Mouse (Mus musculus): ENCODE data around the gene Serpina12. TPM values are rescaled to one million over a fixed set of nuclear protein-coding genes. Genes with fewer than 3 reads are reported as not detected.

Serpina12 gene
- not detected for total RNA-seq (2021)

GRCm38 (mm10) chr12:104044343-104044742 is at the start of gene Serpina12:
Serpina12 (minus strand) TSS chr12:104044443.
- DNase-seq, result no peak

DNA sequence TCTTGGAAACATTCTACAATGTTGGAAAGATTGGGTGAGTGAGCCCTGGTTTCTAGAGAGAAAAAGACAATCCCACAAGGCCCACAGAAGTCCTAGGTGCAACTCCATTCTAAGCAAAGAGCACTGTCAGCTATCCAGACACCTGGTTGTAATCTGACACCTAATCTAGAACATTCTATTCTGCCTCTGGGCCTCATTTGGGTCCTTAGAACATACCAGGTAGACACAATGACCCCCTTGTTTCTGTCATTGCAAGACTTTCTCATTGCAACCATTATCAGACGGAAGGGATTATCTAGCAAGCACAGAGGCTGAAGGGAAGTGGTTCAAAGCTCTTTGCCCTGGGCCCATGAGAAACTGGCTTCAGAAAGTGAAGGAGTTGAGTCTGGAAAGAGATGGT is 47.1 kb upstream of the Serpina12 start:
- DNase-seq, result no peak
- intact Hi-C loops (cut with DNase I), result no loop called here

More at GRCm38 (mm10) chr12:104044343-104044742, at the start of gene Serpina12:
- intact Hi-C loops (cut with DNase I), result no loop called here

DNA sequence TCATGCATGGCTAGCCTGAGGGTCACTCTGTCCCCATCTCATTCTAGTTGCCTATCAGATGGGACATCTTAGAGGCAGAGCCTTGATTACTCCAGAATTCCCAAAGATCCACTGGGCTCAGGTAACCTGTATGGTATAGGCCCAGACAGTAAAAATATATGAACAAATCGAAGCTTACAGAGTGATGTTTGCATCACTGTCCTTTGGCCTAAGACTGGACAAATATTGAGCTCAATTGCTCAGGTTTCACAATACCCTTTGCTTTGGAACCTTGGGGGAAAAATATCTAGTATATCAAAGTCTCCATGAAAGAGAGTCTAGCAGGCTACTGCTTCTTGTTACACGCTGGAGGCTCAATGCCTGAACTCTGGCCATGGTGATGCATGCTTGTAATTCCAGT is 45.9 kb upstream of the Serpina12 start:
- DNase-seq, result no peak

GRCm38 (mm10) chr12:104072286-104072685 is 28.0 kb upstream of the Serpina12 start:
- intact Hi-C loops (cut with DNase I), result loop anchor here (10.0 kb wide), 1 partner anchor 343 kb away; no protein-coding TSS in a partner anchor
- DNase-seq, result no peak

More for the DNA sequence above, 45.9 kb upstream of the Serpina12 start:
- intact Hi-C loops (cut with DNase I), result no loop called here

GRCm38 (mm10) chr12:104071708-104072107 is 27.5 kb upstream of the Serpina12 start:
- DNase-seq, result no peak
- intact Hi-C loops (cut with DNase I), result loop anchor here (10.0 kb wide), 1 partner anchor 343 kb away; no protein-coding TSS in a partner anchor

DNA sequence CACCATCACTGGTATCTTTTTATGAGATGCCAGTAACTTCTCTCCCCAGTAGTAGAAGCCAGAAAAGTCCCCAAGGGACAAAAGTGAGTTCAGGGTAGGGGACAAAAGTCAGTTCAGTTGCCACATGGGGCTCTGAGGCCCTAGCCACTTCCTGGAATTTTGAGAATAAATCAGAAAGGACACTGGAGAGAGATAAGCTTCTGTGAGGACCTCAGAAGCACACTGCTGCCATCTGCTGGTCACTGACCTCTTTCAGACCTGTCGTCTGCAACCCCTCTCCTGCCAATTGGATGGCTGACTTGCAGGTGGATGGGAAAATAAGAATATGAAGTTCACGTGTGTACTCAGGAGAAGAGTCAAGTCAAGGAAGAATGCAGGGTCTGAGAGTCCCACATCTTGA is 25.4 kb upstream of the Serpina12 start:
- peak; percentile 89 for DNase-seq
- intact Hi-C loops (cut with DNase I), result loop anchor here (2.0 to 10.0 kb wide), 2 partner anchors 75 to 345 kb away; no protein-coding TSS in a partner anchor

GRCm38 (mm10) chr12:104067549-104067948 is 23.3 kb upstream of the Serpina12 start:
- intact Hi-C loops (cut with DNase I), result no loop called here
- peak; percentile 74 for DNase-seq

DNA sequence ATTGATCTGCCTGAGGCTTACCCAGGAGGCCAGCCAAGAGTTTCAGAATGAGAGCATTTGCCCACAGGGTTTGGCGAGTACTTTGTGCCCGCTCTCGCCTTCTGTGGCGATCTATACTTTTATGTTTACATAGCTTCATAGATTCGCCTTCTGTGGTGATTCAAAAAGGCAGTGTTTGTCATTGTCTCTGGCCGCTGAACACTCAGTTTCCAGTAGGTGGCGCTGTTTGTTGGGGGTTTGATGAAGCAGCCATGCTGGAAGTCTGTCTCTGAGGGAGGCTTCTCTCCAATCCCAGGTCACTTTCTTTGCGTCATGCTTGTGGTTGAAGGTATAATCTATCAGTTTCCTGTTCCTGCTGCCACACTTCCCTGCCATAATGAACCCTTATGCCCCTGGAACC is 22.0 kb upstream of the Serpina12 start:
- DNase-seq, result peak; percentile 64
- intact Hi-C loops (cut with DNase I), result no loop called here

GRCm38 (mm10) chr12:104064996-104065395 is 20.8 kb upstream of the Serpina12 start:
- intact Hi-C loops (cut with DNase I), result no loop called here
- no peak for DNase-seq

DNA sequence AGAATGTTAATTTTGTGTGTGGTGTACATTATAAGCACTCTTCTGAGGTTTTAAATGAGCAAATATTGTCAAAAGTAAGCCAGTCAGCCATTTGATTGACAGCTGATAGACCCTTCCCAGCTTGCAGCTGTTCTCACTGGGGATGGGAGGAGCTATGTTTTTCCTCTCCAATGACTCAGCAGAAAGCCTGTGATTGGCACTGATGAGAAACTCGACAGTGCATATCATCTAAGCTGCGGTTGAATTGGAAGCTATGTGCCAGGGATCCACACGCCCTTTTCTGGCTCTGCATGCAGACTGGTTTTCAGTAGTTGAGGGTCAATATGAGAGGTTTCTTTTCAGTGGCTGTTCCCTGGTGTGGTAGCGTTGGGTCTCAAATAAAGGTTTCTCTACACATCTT is 20.3 kb upstream of the Serpina12 start:
- intact Hi-C loops (cut with DNase I), result no loop called here
- DNase-seq, result no peak

DNA sequence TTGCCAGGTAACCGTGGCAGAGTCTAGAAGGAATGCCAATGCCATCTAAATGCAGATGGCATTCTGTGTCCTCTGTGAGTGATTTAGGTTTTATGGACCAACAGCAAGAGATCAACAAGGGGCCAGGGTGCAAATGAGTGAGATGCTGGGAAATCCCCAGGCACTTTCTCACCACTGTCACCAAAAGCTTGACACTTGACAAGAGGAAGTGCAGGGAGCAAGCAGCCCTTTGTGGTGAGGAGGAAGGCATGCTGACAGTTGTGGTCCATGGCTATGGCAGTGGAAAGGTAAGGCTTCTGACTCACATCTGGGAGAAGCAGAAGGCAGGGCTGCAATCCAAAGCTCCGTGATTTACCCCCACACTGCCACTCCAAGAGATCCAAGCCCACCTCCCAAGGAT is 17.6 kb upstream of the Serpina12 start:
- intact Hi-C loops (cut with DNase I), result no loop called here
- no peak for DNase-seq

DNA sequence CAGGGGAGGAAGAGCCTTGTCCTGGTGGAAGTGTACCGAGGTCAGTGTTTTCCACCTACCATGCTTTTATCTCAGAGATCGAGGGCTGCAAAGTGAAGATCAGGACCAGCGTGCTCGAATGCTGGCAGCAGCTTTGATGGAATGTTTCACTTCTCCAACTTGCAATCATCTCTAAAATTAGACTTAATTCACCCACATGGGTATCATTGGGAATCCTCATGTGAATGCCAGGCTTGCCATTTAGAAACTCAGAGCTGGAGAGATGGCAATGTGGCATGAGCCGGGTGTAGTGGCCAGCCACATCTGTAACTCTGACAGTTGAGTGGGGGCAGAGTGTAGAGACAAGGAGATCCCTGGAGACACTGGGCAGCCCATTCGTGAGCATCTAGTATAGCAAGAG is 15.9 kb upstream of the Serpina12 start:
- DNase-seq, result no peak

GRCm38 (mm10) chr12:104057531-104057930 is 13.3 kb upstream of the Serpina12 start:
- DNase-seq, result no peak
- intact Hi-C loops (cut with DNase I), result no loop called here

More for the DNA sequence above, 15.9 kb upstream of the Serpina12 start:
- intact Hi-C loops (cut with DNase I), result no loop called here

DNA sequence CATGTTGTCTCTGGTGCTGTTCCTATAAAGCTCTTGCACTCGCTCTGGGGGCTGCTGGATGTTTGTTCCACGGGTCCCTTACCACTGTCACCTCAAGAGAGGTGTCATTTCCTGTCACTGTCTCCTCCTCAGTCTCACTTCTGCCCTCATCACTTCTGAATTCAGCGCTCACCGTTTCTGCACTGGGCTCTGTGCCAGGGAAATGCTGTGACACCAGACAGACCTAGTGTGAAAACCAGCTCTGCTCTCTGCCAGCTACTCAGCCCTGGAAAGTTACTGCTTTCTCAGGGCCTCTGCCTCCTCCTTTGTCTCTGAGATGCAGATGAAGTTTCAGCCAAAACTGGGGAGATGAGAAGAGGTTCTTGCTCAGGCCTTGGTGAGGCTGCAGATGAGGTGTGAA is 12.8 kb upstream of the Serpina12 start:
- intact Hi-C loops (cut with DNase I), result no loop called here
- DNase-seq, result peak; percentile 55

DNA sequence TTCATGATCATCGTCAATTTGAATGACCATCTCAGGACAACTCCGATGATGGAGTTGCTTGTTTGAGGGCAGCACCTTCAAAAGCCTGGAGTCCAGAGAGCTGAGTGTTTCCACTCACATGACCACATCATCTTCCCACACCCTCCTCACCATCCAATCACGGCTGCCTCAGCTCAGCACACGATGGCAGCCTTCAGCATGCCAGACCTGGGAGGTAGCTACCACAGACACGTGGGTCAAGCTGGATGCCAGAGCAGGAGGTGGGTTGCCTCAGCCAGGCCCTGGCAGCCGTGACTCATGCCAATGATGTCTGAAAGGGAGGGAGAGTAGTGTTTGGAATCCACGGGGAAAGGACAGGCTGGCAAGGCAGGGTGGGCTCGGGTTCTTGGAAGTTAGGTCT is 11.5 kb upstream of the Serpina12 start:
- intact Hi-C loops (cut with DNase I), result no loop called here
- DNase-seq, result no peak

- intact Hi-C loops (cut with DNase I), result no loop called here
- no peak for DNase-seq
Observed at GRCm38 (mm10) chr12:104053995-104054394, 9.8 kb upstream of the Serpina12 start.

DNA sequence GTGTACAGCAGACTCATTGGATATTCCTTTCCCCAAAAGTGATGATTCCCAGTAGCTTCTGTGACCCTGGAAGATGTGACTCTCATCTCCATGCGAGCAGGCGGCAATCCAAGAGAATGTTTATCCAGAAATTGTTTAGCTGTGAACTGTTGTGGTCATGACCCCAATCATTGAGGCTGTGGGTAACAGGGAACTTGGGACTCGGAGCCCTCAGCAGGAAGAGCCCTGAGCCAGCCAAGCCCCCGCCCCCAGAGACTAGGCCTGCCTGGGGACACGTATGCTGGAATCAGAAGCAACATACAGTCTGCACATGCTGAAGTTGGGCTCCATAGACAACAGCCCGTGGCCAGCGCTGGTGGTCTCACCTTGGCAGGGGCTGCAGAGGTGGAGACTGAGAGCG is 1.5 kb upstream of the Serpina12 start:
- intact Hi-C loops (cut with DNase I), result no loop called here
- no peak for DNase-seq

GRCm38 (mm10) chr12:104042753-104043152 is 1.5 kb downstream of the Serpina12 start:
- intact Hi-C loops (cut with DNase I), result no loop called here
- DNase-seq, result no peak

- intact Hi-C loops (cut with DNase I), result no loop called here
Observed at GRCm38 (mm10) chr12:104041401-104041800, 2.8 kb downstream of the Serpina12 start.

DNA sequence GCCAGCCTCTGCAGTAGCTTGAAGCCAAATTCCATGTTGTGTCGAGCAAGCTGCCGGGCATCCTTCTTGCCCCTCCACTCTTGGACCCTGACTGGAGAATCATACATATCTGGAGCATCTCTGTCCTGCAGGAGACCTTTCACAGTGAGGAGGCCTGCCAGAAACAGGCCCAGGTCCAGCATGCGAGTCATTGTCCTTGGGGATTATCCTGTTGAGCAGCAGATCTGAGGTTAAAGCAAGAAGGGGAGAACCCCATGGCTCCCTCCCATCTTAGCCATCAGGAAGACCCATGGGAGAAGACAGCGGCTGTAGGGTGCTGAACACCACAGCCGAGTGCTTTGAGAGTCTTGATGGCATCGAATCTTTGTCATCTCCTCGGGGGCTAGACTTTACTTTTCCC is 6.1 kb downstream of the Serpina12 start:
- no peak for DNase-seq
- intact Hi-C loops (cut with DNase I), result no loop called here

More at GRCm38 (mm10) chr12:104041401-104041800, 2.8 kb downstream of the Serpina12 start:
- DNase-seq, result no peak

DNA sequence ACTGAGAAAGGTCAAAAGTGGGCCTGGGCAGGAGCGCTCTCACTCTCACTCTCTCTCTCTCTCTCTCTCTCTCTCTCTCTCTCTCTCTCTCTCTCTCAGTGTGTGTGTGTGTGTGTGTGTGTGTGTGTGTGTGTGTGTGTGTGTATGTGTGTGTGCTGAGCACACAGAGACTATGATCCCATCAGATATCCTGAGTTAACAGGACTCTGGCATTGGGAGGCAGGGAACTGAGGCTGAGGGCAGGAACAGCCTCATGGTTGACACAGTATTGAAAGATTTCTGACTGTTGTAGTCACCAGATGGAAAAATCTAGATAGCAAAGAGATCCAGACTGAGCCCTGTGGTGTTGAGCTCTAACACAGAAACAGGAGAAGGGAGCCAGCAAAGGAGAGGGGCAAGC is 10.5 kb downstream of the Serpina12 start:
- DNase-seq, result no peak
- intact Hi-C loops (cut with DNase I), result no loop called here

DNA sequence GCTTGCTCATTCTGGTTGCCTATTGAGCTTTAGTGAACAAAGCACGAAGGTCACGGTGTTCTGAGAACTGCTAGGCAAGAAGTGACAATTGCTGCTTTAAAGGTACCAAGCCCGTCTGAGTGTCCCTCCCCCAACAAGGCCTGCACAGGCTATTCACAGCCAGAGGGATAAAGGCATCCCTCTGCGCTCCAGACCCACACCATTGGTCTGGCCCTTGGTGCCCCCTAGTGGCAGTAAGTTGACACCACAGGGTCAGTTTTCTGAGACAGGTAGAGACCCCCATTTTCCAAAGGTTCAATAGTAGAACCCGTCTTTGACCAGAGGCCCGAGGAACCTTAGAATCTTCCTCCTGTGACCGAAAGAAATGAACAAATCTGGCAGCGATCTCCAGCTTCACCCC is 14.3 kb downstream of the Serpina12 start:
- intact Hi-C loops (cut with DNase I), result no loop called here
- peak; percentile 15 for DNase-seq

GRCm38 (mm10) chr12:104015280-104015679 is 29.0 kb downstream of the Serpina12 start:
- intact Hi-C loops (cut with DNase I), result no loop called here
- no peak for DNase-seq

Data from left cerebral cortex, postnatal 4 days (tissue).